Mouse (Mus musculus): ENCODE data around the gene Ppp6r3.

Gene Ppp6r3

DNA sequence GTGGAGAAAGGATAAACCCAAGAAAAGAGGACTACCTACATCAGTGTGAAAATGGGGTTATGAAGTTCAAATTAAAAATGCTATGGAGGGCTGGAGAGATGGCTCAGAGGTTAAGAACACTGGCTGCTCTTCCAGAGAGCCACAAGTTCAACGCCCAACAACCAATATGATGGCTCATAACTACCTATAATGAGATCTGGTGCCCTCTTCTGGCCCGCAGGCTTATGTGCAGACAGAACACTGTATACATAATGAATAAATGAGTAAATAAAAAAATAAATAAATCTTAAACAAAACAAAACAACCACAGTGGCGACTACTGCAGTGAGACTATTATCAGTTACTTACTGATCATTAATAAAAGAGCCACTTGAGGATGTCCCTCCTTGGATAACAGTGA is 78.3 kb downstream of the Ppp6r3 start:
- no peak for DNase-seq

- no peak for DNase-seq
Measured at GRCm38 (mm10) chr19:3489826-3490225, 85.7 kb downstream of the Ppp6r3 start.

GRCm38 (mm10) chr19:3482831-3483230 is 92.7 kb downstream of the Ppp6r3 start:
- no peak for DNase-seq

DNA sequence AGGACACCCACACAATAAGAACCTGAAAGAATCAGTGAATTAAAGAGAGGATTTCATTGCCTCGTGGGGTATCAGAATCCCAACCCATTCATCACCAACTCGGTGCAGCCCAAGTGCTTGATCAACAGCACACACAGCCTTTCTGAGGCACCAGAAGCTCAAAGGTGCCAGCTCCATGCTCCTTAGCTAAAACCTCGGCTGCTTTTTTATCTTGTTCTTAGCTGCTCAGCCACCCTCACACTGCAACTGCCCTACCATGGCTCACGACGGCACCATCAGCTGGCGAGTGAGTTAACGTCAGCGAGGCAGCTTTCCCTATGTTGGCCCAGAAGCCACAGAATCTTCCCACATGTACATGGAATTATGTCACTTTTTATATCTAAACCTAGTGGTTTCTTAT is 95.4 kb downstream of the Ppp6r3 start:
- DNase-seq, result no peak

DNA sequence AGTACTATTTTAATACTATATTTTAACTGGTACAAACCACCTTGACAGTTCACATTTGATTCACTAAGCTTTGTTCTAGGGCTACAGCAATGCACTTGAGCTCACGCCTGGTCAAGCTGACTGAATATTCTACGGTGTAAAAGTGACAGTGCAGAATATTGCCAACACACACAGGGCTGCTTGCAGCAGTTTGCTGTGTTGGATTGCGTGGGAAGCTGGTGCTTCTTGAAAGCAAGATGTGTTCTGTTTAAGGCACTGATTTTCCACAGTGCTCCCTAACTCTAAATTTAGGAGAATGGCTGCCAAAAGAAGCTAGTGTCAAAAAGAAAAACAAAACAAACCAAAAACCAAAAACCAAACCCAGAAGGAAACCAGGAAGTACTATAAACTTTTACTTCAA is 98.6 kb downstream of the Ppp6r3 start:
- DNase-seq, result no peak

GRCm38 (mm10) chr19:3471218-3471617 is 104.3 kb downstream of the Ppp6r3 start:
- DNase-seq, result no peak

GRCm38 (mm10) chr19:3467574-3467973 is 108.0 kb downstream of the Ppp6r3 start:
- no peak for DNase-seq

GRCm38 (mm10) chr19:3459986-3460385 is 115.6 kb downstream of the Ppp6r3 start:
- DNase-seq, result no peak

DNA sequence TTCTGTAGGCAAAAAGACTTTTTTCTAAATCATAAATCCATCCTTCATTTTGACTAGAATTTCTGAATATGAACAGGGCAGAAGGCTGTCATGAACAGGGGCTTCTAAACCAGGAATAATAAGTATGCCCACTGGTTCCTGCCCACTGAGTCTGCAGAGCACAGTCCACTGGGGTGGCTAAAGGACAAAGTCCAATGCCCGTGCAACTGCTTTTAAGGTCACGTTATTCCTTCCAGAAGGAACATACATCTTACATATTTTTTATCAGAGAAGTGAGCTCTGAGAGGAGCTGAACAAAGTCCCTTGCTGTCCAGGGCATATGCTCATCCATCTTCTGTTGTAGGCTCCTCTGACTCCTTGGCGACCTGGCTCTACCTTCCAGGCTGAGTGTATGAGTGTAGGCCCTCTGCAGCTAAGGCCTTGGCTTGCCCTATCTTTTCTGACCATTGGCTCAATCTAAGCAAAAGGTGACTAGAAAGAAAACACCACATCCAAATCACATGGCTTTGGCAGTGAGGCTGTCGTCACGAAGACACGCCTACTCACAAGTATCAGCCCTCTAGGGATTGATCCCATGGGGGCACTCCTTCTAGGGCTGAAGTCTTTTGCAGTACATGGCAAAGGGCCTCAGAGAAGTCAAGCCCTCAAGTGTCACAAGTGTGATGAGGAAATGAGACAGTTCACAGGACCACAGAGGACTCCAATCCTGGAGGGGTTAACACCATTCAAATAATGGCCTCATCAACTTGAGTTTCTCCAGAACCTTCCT is 117.0 kb downstream of the Ppp6r3 start:
- no peak for DNase-seq

- no peak for DNase-seq
Measured at GRCm38 (mm10) chr19:3457700-3458099, 117.8 kb downstream of the Ppp6r3 start.

- no peak for DNase-seq
Measured at GRCm38 (mm10) chr19:3451649-3452048, 123.9 kb downstream of the Ppp6r3 start.

- DNase-seq, result no peak
Measured at GRCm38 (mm10) chr19:3451170-3451569, 124.4 kb downstream of the Ppp6r3 start.

GRCm38 (mm10) chr19:3450714-3451113 is 124.8 kb downstream of the Ppp6r3 start:
- no peak for DNase-seq

DNA sequence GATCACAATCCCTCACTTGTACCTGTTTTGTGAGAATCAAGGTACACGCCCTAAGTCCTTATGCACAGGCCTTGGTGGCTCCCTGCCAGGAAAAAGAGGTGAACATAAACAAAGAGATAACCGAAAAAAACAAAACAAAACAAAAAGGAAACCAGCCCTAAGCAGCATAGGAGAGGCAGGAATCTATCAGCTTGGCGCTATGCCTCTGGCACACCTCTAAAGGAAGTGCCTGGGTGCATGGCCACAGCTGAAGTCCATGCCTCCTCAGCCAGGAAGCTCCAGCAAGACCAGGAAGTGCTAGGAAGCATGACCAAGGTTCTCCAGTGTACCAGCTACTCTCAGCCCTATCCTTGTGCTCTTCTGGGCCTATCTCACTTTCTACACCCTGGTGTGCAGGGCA is 126.3 kb downstream of the Ppp6r3 start:
- DNase-seq, result no peak

DNA sequence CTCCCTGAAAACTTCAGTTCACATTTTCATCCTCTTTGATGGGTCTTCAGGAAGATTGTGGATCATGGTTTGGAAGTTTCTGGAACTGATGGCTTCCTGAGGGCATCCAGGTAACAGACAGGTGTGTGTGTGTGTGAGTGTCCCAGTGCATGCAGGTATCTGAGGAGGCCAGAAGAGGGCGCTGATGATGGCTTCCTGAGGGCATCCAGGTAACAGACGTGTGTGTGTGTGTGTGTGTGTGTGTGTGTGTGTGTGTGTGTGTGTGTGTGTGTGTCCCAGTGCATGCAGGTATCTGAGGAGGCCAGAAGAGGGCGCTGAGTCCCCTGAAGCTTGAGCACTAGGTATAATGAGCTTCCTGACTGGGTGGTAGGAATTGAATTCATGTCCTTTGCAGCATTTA is 128.2 kb downstream of the Ppp6r3 start:
- no peak for DNase-seq

DNA sequence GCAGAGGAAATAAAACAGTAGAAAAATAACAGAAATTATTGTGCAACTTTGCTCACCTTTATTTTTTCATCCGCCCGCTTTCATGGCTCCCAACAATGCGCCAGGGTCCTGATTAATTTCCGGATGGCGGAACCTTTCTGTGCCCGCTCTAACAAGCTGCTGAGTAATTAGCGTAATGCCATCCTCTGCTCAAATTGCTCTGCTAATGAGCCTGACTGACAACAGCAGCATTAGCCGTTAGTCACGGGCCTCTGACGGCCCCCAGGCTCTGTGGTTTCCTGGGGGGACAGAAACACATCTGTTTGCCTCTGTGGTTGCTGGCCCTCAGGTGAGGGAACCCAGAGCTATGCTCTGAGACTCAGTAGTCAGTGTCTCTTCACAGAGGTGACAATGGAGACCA is 134.5 kb downstream of the Ppp6r3 start:
- no peak for DNase-seq

DNA sequence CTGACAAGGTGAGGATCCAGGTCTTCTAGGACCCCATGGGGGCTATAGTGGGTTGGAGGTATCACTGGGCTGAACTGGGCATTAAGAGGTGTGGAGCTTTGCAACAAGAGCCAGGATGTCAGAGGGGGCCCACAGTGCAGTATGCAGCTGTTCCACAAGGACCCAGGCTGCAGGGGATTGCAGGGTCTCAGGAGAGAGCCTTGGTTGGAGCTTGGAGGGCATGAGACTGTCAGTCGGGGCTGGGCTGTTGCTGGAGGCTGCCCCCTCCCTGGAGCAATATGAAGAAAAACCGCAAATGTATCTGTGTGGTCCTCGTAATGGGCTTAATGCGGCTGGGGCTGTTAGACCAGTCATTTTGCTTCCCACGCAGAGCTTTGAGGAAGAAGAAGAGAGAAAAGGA is 134.9 kb downstream of the Ppp6r3 start:
- DNase-seq, result no peak

DNA sequence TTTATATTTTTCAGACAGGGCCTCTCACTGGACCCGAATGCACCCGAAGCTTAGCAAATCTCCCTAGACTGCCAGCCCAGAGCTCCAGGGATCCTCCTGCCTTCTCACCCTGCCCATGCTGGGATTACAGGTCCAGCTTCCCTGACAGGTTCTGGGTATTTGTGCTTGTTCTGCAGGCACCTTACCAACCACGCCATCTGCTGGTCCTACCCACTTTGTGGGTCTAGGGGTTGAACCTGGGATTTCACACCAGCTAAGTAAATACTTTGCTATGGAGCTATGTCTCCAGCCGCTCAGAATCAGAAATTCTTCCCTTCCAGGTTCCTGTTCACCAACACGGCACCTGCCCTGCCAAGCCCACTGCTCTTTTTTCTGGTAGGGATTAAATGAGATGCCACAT is 137.6 kb downstream of the Ppp6r3 start:
- DNase-seq, result no peak

DNA sequence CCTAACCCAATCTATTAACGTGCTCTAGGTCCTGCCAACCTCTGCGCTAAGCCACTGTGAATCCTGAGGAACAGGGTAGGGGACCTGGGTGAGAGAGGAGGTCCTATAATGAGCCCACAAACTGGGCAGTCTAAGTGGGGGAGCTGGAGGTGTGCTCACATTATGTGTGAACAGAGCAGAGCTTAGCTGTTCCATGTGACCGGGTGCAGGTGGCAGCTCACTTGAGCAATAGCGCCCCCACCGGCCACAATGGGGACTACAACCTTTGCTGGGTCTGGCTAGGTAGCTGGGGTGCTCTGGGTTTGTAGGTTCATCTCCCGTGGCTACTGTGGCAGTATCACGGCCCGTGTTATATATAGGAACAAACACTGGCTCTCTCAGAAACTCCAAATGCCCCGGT is 138.7 kb downstream of the Ppp6r3 start:
- no peak for DNase-seq

- DNase-seq, result no peak
Measured at GRCm38 (mm10) chr19:3435824-3436223, 139.7 kb downstream of the Ppp6r3 start.

DNA sequence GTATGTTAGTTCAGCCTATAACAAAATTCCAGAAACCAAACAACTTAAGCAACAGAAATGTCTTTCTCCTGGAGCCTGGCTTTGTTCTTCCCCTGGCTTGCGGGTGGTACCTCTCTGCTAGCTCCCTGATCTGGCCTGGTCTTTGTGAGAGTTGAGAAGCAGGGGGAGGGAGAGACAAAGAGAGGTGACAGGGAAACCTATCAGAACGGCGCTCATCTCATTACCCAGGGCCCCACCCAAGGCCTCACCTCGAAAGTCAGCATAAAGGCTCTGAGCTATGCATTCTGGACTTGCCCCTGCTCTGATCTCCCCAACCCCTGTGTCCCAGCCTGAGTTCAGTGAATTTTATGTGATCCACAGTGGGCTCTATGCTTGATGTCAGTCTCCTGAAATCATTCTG is 140.9 kb downstream of the Ppp6r3 start:
- DNase-seq, result no peak

GRCm38 (mm10) chr19:3434124-3434523 is 141.4 kb downstream of the Ppp6r3 start:
- DNase-seq, result no peak

DNA sequence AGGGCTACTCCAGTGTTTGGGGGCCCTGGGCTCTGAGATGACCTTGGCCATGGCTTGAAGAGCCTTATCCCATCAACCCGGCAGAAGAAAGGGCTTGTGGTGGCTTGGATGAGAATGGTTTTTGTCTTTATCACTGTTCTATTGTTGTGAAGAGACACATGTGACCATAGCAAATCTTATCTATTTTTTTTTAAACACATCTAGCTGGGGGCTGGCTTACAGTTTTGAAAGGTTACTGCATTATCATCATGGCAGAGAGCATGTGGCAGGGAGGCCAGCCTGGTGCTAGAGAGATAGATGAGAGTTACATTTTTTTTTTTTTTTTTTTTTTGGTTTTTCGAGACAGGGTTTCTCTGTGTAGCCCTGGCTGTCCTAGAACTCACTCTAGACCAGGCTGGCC is 143.6 kb downstream of the Ppp6r3 start:
- no peak for DNase-seq

DNA sequence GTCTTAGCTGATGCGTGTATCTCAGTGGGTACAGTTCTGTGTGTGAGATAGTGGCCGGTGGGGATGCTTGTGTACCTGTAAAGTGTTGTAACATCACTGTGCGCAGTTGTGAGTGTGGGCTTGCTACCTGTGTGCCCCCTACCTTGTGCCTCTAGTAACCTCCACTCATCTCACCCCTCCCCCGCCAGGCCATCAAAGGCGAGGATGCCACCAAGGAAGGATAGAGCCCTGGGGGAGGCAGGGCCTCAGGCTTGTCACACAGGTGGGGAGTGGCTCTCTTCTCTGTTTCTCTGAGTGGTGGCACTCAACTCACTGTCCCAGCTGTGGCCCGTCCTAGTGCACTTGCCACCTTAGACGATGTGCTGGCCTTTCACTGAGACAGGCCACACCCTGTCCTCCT is 144.5 kb downstream of the Ppp6r3 start:
- DNase-seq, result no peak

DNA sequence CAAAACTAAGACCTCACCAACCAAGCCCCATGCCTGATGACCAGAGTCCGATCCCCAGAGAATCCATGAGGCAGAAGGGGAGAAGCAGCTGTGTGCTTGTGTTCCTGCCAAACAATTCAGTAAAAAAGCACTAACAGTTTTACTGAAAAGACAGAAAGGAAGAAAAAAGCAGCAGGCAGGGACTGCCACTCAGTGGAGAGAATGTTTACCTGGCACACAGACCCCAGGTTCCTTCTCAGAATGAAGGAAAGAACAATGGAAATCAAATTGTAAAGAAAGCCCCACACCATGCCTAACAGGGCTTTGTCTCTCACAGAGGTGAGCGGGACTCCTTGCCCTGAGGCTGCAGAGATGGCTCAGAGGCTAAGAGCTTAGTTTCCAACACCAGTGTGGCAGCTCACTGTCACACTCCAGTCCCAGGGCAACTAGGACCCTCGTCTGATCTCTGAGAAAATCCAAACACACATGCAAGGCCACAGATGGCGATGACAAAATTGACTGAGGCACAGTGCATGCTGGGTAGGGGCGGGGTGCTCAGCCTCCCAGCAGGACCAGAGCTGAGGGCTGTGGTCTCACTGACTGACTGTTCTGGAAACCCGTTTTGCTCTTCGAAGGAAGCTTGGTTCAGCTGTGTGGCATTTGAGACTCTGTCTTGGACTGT is 146.3 kb downstream of the Ppp6r3 start:
- DNase-seq, result no peak

Data from heart, adult 11 months (tissue).